Mouse (Mus musculus): Measurements from ENCODE around the gene Avpr1b.

DNA sequence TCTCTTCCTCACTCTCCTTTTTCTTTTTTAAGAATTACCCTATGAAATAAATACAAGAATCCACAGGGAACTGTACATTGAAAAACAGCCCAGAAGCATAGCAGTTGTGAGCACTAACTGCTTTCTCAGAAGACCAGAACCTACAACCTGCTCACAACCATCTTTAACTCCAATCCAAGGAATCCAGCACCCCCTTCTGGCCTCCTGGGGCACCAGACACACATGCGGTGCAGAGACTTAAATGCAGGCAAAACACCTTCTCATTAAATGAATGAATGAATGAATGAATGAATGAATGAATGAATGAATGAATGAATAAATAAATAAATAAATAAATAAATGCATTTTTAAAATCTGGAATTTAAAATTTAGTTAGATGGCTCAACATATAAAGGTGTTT, 19.5 kb downstream of the Avpr1b start:
- TF ChIP-seq FOSL1 (IDR thresholded peaks at IDR 0.05; ENCODE audit: insufficient read depth, low read length, poor library complexity, severe bottlenecking) (no peak), CTCF (IDR thresholded peaks at IDR 0.05; ENCODE audit: control insufficient read depth, insufficient read depth, insufficient read length) (no peak), MYOD1 (IDR thresholded peaks at IDR 0.05; ENCODE audit: control insufficient read depth, insufficient read length, low read depth) (no peak)

Data from C2C12 (cell line).